Mouse (Mus musculus) cerebellum, adult 2 months (tissue): ENCODE data around the gene C730034F03Rik. TPM values are rescaled to one million over a fixed set of nuclear protein-coding genes. Genes with fewer than 3 reads are reported as not detected.
"Not testable (repeated sequence)": the region's sequence is repeated elsewhere in the genome, so short reads cannot be mapped to it uniquely, and the experiment has no call there.

ENCODE experiments used
- DNase-seq, 2 experiments: peaks; one replicate each; pipeline ENCODE4 v3.0.0; 2021
- H3K27ac ChIP-seq: fragments of 200-500 bp; 2 replicates; pipeline ENCODE4 v1.5.1; 2012; ENCODE audit warnings: low read length, control low read depth, inconsistent platforms; ENCODE audit not compliant: insufficient read depth
- H3K27me3 ChIP-seq: fragments of 200-500 bp; 2 replicates; pipeline ENCODE4 v1.6.1; 2012; ENCODE audit warnings: inconsistent platforms, mild to moderate bottlenecking, low read length, moderate library complexity; ENCODE audit not compliant: control insufficient read depth, insufficient read depth
- H3K4me1 ChIP-seq: fragments of 200-500 bp; 2 replicates; pipeline ENCODE4 v1.6.1; 2011; ENCODE audit warnings: low read length; ENCODE audit not compliant: control insufficient read depth, insufficient read depth
- H3K4me3 ChIP-seq: fragments of 200-500 bp; replicated peaks from 2 replicates; pipeline ENCODE3; 2011; ENCODE audit warnings: mild to moderate bottlenecking, low read depth, low read length, control low read depth; ENCODE audit not compliant: insufficient read depth
- CTCF ChIP-seq: fragments of 200-500 bp; IDR thresholded peaks from 2 replicates; pipeline ENCODE4 v1.5.1; 2011; ENCODE audit warnings: low read depth, mild to moderate bottlenecking, control low read depth, low read length, moderate library complexity, borderline replicate concordance; ENCODE audit not compliant: insufficient read depth
- POLR2A ChIP-seq: fragments of 200-500 bp; IDR thresholded peaks from 2 replicates; pipeline ENCODE4 v1.6.1; 2011; ENCODE audit warnings: low read length, control low read depth, borderline replicate concordance; ENCODE audit not compliant: insufficient read depth
- WGBS: fragments of 180-500 bp; shearing (Covaris S2); methylation state at CpG from one replicate; pipeline ENCODE4 v1.1.7; 2018; 5-methylcytosine and 5-hydroxymethylcytosine counted together
- polyA plus RNA-seq: library from polyadenylated mRNA; depleted of rRNA; stranded (reverse); fragments of >200 nt; gene quantifications from 2 replicates; pipeline ENCODE4 v1.2.3, GENCODE M21; 2012

Gene C730034F03Rik
- polyA plus RNA-seq, 1 experiment, result 4.2 TPM

GRCm38 (mm10) chr15:89428136-89428790, 1.1 kb upstream of the C730034F03Rik start:
- 62% methylated on average over 19 of the region's 19 CpGs for WGBS
- no peak overlapping the region for H3K27ac ChIP-seq

GRCm38 (mm10) chr15:89428821-89429351, 503 bp upstream of the C730034F03Rik start:
- no peak overlapping the region for H3K27ac ChIP-seq

More at GRCm38 (mm10) chr15:89428136-89428790, 1.1 kb upstream of the C730034F03Rik start:
- Histone ChIP-seq H3K27me3 (no peaks in the 10 kb centered on the region), H3K4me3 (peak overlapping the region; percentile 76), H3K4me1 (peaks cover 6% of the 10 kb centered on the region; the same call in 1 of the 2 replicates)
- no peak for TF ChIP-seq CTCF
- peak in 1 of 2 experiments; percentile 33 for DNase-seq

GRCm38 (mm10) chr15:89430341-89430740, 952 bp downstream of the C730034F03Rik start:
- DNase-seq, result peak; percentile 45 to 50
- peaks cover 6% of the 10 kb centered on the region; the same call in 1 of the 2 replicates for H3K4me1 ChIP-seq
- peak overlapping the region; percentile 76 for H3K4me3 ChIP-seq
- no peaks in the 10 kb centered on the region for H3K27me3 ChIP-seq
- H3K27ac ChIP-seq, result peak overlapping the region; percentile 77; the same call in 1 of the 2 replicates
- TF ChIP-seq POLR2A, result no peak
- peak; percentile 33; the same call in 1 of the 2 replicates for TF ChIP-seq CTCF
- WGBS, result 28% methylated on average over 6 of the region's 6 CpGs

More at GRCm38 (mm10) chr15:89428821-89429351, 503 bp upstream of the C730034F03Rik start:
- Histone ChIP-seq H3K27me3 (no peaks in the 10 kb centered on the region), H3K4me3 (peak overlapping the region; percentile 76), H3K4me1 (peaks cover 6% of the 10 kb centered on the region; the same call in 1 of the 2 replicates)
- DNase-seq, result no peak
- no peak for TF ChIP-seq POLR2A
- TF ChIP-seq CTCF, result no peak
- WGBS, result 2% methylated on average over 22 of the region's 22 CpGs

- H3K4me3 ChIP-seq, DNase-seq, H3K4me1 ChIP-seq, H3K27me3 ChIP-seq: not testable (repeated sequence)
- 0 out of 2 replicates have a peak overlapping the region, but pooled peaks have one; percentile 37 for H3K27ac ChIP-seq
- WGBS, result 70% methylated on average over 9 of the region's 9 CpGs
These were observed 1.4 kb downstream of the C730034F03Rik start for GRCm38 (mm10) chr15:89430771-89431170.

DNA sequence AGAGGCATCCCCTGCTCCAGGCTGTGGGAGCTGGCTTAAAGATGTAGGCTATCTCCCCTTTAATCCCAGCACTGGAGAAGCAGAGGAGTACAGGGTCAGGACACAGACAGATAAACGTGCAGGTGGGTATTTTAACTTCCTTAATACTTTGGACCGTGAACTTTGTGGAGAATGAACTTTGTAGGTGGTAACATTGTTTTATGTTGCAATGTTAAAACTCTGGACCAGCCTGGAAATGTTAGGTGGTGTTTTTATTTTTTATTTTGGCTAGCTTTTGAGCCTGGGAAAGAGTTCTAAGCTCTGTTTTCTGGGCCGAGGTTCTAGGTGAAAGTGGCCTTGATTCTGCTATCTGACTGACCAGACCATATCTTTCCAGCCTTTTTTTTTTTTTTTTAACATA, 1.9 kb downstream of the C730034F03Rik start:
- Histone ChIP-seq H3K27me3 (no peaks in the 10 kb centered on the region), H3K4me3 (no peak overlapping the region), H3K27ac (no peak overlapping the region), H3K4me1 (peaks cover 6% of the 10 kb centered on the region; the same call in 1 of the 2 replicates)
- no peak for DNase-seq
- WGBS, result 85% methylated on average over 3 of the region's 3 CpGs
- TF ChIP-seq CTCF, result no peak
- no peak for TF ChIP-seq POLR2A

GRCm38 (mm10) chr15:89431806-89432205, 2.4 kb downstream of the C730034F03Rik start:
- WGBS, result 66% methylated on average over 6 of the region's 6 CpGs

DNA sequence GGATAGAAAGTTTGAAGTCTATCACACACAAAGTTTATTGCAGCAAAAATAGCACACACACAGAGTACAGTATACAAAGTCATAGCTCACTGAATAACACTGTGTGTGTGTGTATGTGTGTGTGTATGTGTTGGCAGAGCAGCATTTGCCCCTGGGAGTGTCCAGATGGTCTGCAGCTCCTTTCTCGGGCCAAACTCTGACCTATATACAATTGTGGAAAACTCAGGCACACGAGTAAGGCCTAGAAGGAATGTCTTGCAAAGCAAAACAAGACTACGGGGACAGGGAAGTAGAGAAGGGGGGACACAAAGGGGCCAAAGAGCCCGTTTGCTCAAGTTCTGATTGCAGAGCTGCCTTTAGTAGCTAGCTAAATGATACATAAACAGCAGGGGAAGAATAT, 3.6 kb downstream of the C730034F03Rik start:
- H3K27me3 ChIP-seq, result no peaks in the 10 kb centered on the region
- no peak overlapping the region for H3K4me3 ChIP-seq
- peaks cover 6% of the 10 kb centered on the region; the same call in 1 of the 2 replicates for H3K4me1 ChIP-seq
- H3K27ac ChIP-seq, result peak overlapping the region; percentile 76
- WGBS, result 21% methylated on average over 4 of the region's 4 CpGs
- TF ChIP-seq CTCF (no peak), POLR2A (no peak)
- peak; percentile 57 to 83 for DNase-seq

More at GRCm38 (mm10) chr15:89431806-89432205, 2.4 kb downstream of the C730034F03Rik start:
- Histone ChIP-seq H3K27ac (peak overlapping the region; percentile 19; the same call in 1 of the 2 replicates), H3K4me3 (no peak overlapping the region), H3K4me1 (peaks cover 6% of the 10 kb centered on the region; the same call in 1 of the 2 replicates), H3K27me3 (no peaks in the 10 kb centered on the region)
- TF ChIP-seq POLR2A (no peak), CTCF (no peak)
- peak in 1 of 2 experiments; percentile 22 for DNase-seq

- no peaks in the 10 kb centered on the region for H3K27me3 ChIP-seq
- no peak for TF ChIP-seq POLR2A
- no peak overlapping the region for H3K4me3 ChIP-seq
- DNase-seq, result peak in 1 of 2 experiments; percentile 12
- peaks cover 6% of the 10 kb centered on the region; the same call in 1 of the 2 replicates for H3K4me1 ChIP-seq
- H3K27ac ChIP-seq, result 0 out of 2 replicates have a peak overlapping the region, but pooled peaks have one; percentile 60
- 77% methylated on average over 3 of the region's 3 CpGs for WGBS
These were observed 4.7 kb downstream of the C730034F03Rik start for GRCm38 (mm10) chr15:89434136-89434535.
